Mouse (Mus musculus) limb, embryonic 14.5 days (tissue): ENCODE results near the gene Cma1. TPM values are rescaled to one million over a fixed set of nuclear protein-coding genes. Genes with fewer than 3 reads are reported as not detected.

ENCODE experiments used
- ATAC-seq: fragments of 200-750 bp; cut with Nextera tagmentation; 2 replicates; pipeline ENCODE4 v1.8.0; 2017; ENCODE audit warnings: low read depth, moderate number of reproducible peaks, moderate TSS enrichment; ENCODE audit not compliant: low FRiP score
- DNase-seq: peaks from one replicate; pipeline ENCODE4 v3.0.0-alpha.2; 2015; ENCODE audit warnings: low spot score
- H3K27ac ChIP-seq: fragments of 300-500 bp; sonication (generic); replicated peaks from 2 replicates; pipeline ENCODE4 v1.5.1; 2014; ENCODE audit warnings: low read depth, mild to moderate bottlenecking, low read length, moderate library complexity, mixed read lengths
- H3K27me3 ChIP-seq: fragments of 300-500 bp; sonication (generic); 2 replicates; pipeline ENCODE4 v1.6.1; 2014; ENCODE audit warnings: low read length, mixed read lengths; ENCODE audit not compliant: control insufficient read depth, insufficient read depth
- H3K36me3 ChIP-seq: fragments of 300-500 bp; sonication (generic); 2 replicates; pipeline ENCODE4 v1.6.1; 2014; ENCODE audit warnings: mild to moderate bottlenecking, low read length, moderate library complexity, mixed read lengths; ENCODE audit not compliant: control insufficient read depth, insufficient read depth
- H3K4me1 ChIP-seq: fragments of 300-500 bp; sonication (generic); 2 replicates; pipeline ENCODE4 v1.6.1; 2014; ENCODE audit warnings: antibody characterized with exemption, low read length, mixed read lengths; ENCODE audit not compliant: control insufficient read depth, insufficient read depth
- H3K4me2 ChIP-seq: fragments of 300-500 bp; sonication (generic); replicated peaks from 2 replicates; pipeline ENCODE4 v1.6.1; 2014; ENCODE audit warnings: low read depth, mild to moderate bottlenecking, low read length, moderate library complexity; ENCODE audit not compliant: severe bottlenecking
- H3K4me3 ChIP-seq: fragments of 300-500 bp; sonication (generic); replicated peaks from 2 replicates; pipeline ENCODE4 v1.5.1; 2014; ENCODE audit warnings: low read length
- H3K9ac ChIP-seq: fragments of 300-500 bp; sonication (generic); 2 replicates; pipeline ENCODE4 v1.6.1; 2014; ENCODE audit warnings: mild to moderate bottlenecking, low read depth, low read length, moderate library complexity; ENCODE audit not compliant: severe bottlenecking
- H3K9me3 ChIP-seq: fragments of 300-500 bp; sonication (generic); 2 replicates; pipeline ENCODE4 v1.6.1; 2016; ENCODE audit warnings: low read length; ENCODE audit not compliant: control insufficient read depth
- POLR2A ChIP-seq: fragments of 200-500 bp; IDR thresholded peaks from 2 replicates; pipeline ENCODE4 v1.8.0; 2012; ENCODE audit warnings: inconsistent platforms, mild to moderate bottlenecking, moderate library complexity, borderline replicate concordance; ENCODE audit not compliant: insufficient read depth, insufficient read length; ENCODE audit errors: extremely low read depth
- WGBS: fragments of 180-500 bp; shearing (Covaris S2); extraction: QIAGEN DNeasy Blood & Tissue Kit; methylation state at CpG from one replicate; pipeline ENCODE4 v1.1.7; 2014; 5-methylcytosine and 5-hydroxymethylcytosine counted together
- polyA plus RNA-seq, 2 experiments: library from polyadenylated mRNA; depleted of rRNA in 1 of 2; stranded (reverse) in 1 of 2; unstranded in 1 of 2; fragments of >200 nt; fragmentation: Nextera tagmentation in 1 of 2; extraction: Ambion mirVana in 1 of 2; gene quantifications; 2 replicates each; pipeline versions ENCODE4 v1.2.1 to v1.2.3; 2012 to 2014

The Cma1 gene
- polyA plus RNA-seq, 2 experiments: 75.4 to 211 TPM

GRCm38 (mm10) chr14:55900414-55900755 lies 44.1 kb downstream of the Cma1 start:
- 5% methylated on average over 10 of the region's 12 CpGs for WGBS
- no peak for DNase-seq
- Histone ChIP-seq H3K4me2 (peak overlapping the region; percentile 91), H3K9ac (peak overlapping the region; percentile 83), H3K27ac (peak overlapping the region; percentile 89), H3K4me3 (peak overlapping the region; percentile 60), H3K9me3 (no peaks in the 10 kb centered on the region), H3K36me3 (peaks cover 30% of the 10 kb centered on the region), H3K27me3 (no peaks in the 10 kb centered on the region), H3K4me1 (peaks cover 12% of the 10 kb centered on the region)
- peak; percentile 20; the same call in 1 of the 2 replicates for ATAC-seq
- no peak for TF ChIP-seq POLR2A

GRCm38 (mm10) chr14:55899701-55900413 lies 44.6 kb downstream of the Cma1 start, which contains the start of gene Sdr39u1:
TSS of gene Sdr39u1 (minus strand) at chr14:55900293.
- ATAC-seq: peak; percentile 92
- H3K4me2 ChIP-seq: peak within 1 kb of the TSS; percentile 91
- peak within 1 kb of the TSS; percentile 60 for H3K4me3 ChIP-seq
- DNase-seq: peak; percentile 96
- peak within 1 kb of the TSS; percentile 89 for H3K27ac ChIP-seq
- peak; percentile 76; the same call in 1 of the 2 replicates for TF ChIP-seq POLR2A
- WGBS: 1% methylated on average over 39 of the region's 39 CpGs
- H3K4me1 ChIP-seq: peaks cover 12% of the 10 kb centered on the region
- H3K27me3 ChIP-seq: no peaks in the 10 kb centered on the region
- H3K36me3 ChIP-seq: peaks cover 35% of the 10 kb centered on the region
- no peaks in the 10 kb centered on the region for H3K9me3 ChIP-seq
- H3K9ac ChIP-seq: peak within 1 kb of the TSS; percentile 83

GRCm38 (mm10) chr14:55898947-55899346 lies 45.5 kb downstream of the Cma1 start:
- WGBS: 86% methylated on average over 7 of the region's 7 CpGs
- ATAC-seq (no peak), DNase-seq (no peak)
- peak overlapping the region; percentile 83 for H3K9ac ChIP-seq
- H3K36me3 ChIP-seq: peaks cover 44% of the 10 kb centered on the region
- peaks cover 12% of the 10 kb centered on the region for H3K4me1 ChIP-seq
- H3K27me3 ChIP-seq: no peaks in the 10 kb centered on the region
- H3K4me2 ChIP-seq: peak overlapping the region; percentile 91
- H3K9me3 ChIP-seq: no peaks in the 10 kb centered on the region
- no peak overlapping the region for H3K27ac ChIP-seq
- no peak for TF ChIP-seq POLR2A
- H3K4me3 ChIP-seq: peak overlapping the region; percentile 60

GRCm38 (mm10) chr14:55897671-55898070 lies 46.8 kb downstream of the Cma1 start:
- no peak for DNase-seq
- Histone ChIP-seq H3K9me3 (no peaks in the 10 kb centered on the region), H3K4me2 (no peak overlapping the region), H3K9ac (no peak overlapping the region), H3K4me1 (peaks cover 12% of the 10 kb centered on the region), H3K36me3 (peaks cover 54% of the 10 kb centered on the region), H3K27ac (no peak overlapping the region), H3K4me3 (no peak overlapping the region), H3K27me3 (no peaks in the 10 kb centered on the region)
- no peak for TF ChIP-seq POLR2A
- no peak for ATAC-seq
- 95% methylated on average over 12 of the region's 12 CpGs for WGBS

Other genes with a start within 250 kb of the Cma1 start
- gene Tgm1, start 230.7 kb downstream of the Cma1 start, polyA plus RNA-seq (2012; rRNA removed): 15.0 and 17.7 TPM in 2 replicates
- gene Tgm1, start 230.7 kb downstream of the Cma1 start, polyA plus RNA-seq (2014; fragmentation: Nextera tagmentation; extraction: Ambion mirVana): 17.0 and 21.2 TPM in 2 replicates
- gene Rabggta, start 222.4 kb downstream of the Cma1 start, polyA plus RNA-seq (2012; rRNA removed): 41.7 and 53.5 TPM in 2 replicates
- gene Rabggta, start 222.4 kb downstream of the Cma1 start, polyA plus RNA-seq (2014; fragmentation: Nextera tagmentation; extraction: Ambion mirVana): 20.4 and 23.0 TPM in 2 replicates
- gene Dhrs1, start 199.0 kb downstream of the Cma1 start, polyA plus RNA-seq (2012; rRNA removed): 88.3 and 109 TPM in 2 replicates
- gene Dhrs1, start 199.0 kb downstream of the Cma1 start, polyA plus RNA-seq (2014; fragmentation: Nextera tagmentation; extraction: Ambion mirVana): 82.0 and 89.7 TPM in 2 replicates
- 23.5 and 30.5 TPM in 2 replicates for gene Nop9, start 199.0 kb downstream of the Cma1 start, polyA plus RNA-seq (2012; rRNA removed)
- gene Nop9, start 199.0 kb downstream of the Cma1 start, polyA plus RNA-seq (2014; fragmentation: Nextera tagmentation; extraction: Ambion mirVana): 37.6 and 38.1 TPM in 2 replicates
- gene Cideb, start 186.2 kb downstream of the Cma1 start, polyA plus RNA-seq (2012; rRNA removed): 2.1 and 2.6 TPM in 2 replicates
- gene Cideb, start 186.2 kb downstream of the Cma1 start, polyA plus RNA-seq (2014; fragmentation: Nextera tagmentation; extraction: Ambion mirVana): 0.41 and 0.46 TPM in 2 replicates
- 0.44 and 0.65 TPM in 2 replicates for gene Ltb4r2, start 183.2 kb downstream of the Cma1 start, polyA plus RNA-seq (2012; rRNA removed)
- 0.61 and 0.74 TPM in 2 replicates for gene Ltb4r2, start 183.2 kb downstream of the Cma1 start, polyA plus RNA-seq (2014; fragmentation: Nextera tagmentation; extraction: Ambion mirVana)
- 1.1 and 1.2 TPM in 2 replicates for gene Ltb4r1, start 178.7 kb downstream of the Cma1 start, polyA plus RNA-seq (2012; rRNA removed)
- 0.33 and 0.78 TPM in 2 replicates for gene Ltb4r1, start 178.7 kb downstream of the Cma1 start, polyA plus RNA-seq (2014; fragmentation: Nextera tagmentation; extraction: Ambion mirVana)
- 32.4 and 35.0 TPM in 2 replicates for gene Adcy4, start 160.6 kb downstream of the Cma1 start, polyA plus RNA-seq (2012; rRNA removed)
- gene Adcy4, start 160.6 kb downstream of the Cma1 start, polyA plus RNA-seq (2014; fragmentation: Nextera tagmentation; extraction: Ambion mirVana): 16.8 and 17.8 TPM in 2 replicates
- 35.9 and 41.4 TPM in 2 replicates for gene Ripk3, start 155.8 kb downstream of the Cma1 start, polyA plus RNA-seq (2012; rRNA removed)
- gene Ripk3, start 155.8 kb downstream of the Cma1 start, polyA plus RNA-seq (2014; fragmentation: Nextera tagmentation; extraction: Ambion mirVana): 30.5 and 37.6 TPM in 2 replicates
- 171 and 233 TPM in 2 replicates for gene Nfatc4, start 121.5 kb downstream of the Cma1 start, polyA plus RNA-seq (2012; rRNA removed)
- 83.5 and 114 TPM in 2 replicates for gene Nfatc4, start 121.5 kb downstream of the Cma1 start, polyA plus RNA-seq (2014; fragmentation: Nextera tagmentation; extraction: Ambion mirVana)
- gene Nynrin, start 90.7 kb downstream of the Cma1 start, polyA plus RNA-seq (2012; rRNA removed): 41.0 and 49.5 TPM in 2 replicates
- gene Nynrin, start 90.7 kb downstream of the Cma1 start, polyA plus RNA-seq (2014; fragmentation: Nextera tagmentation; extraction: Ambion mirVana): 20.6 and 23.6 TPM in 2 replicates
- 1.0 and 1.3 TPM in 2 replicates for gene Cbln3, start 60.3 kb downstream of the Cma1 start, polyA plus RNA-seq (2012; rRNA removed)
- gene Cbln3, start 60.3 kb downstream of the Cma1 start, polyA plus RNA-seq (2014; fragmentation: Nextera tagmentation; extraction: Ambion mirVana): 0.25 and 0.54 TPM in 2 replicates
- 28.3 and 29.5 TPM in 2 replicates for gene Khnyn, start 59.7 kb downstream of the Cma1 start, polyA plus RNA-seq (2012; rRNA removed)
- gene Khnyn, start 59.7 kb downstream of the Cma1 start, polyA plus RNA-seq (2014; fragmentation: Nextera tagmentation; extraction: Ambion mirVana): 10.2 and 12.2 TPM in 2 replicates
- gene Sdr39u1, start 44.4 kb downstream of the Cma1 start, polyA plus RNA-seq (2012; rRNA removed): 80.2 and 84.4 TPM in 2 replicates
- 81.0 and 91.6 TPM in 2 replicates for gene Sdr39u1, start 44.4 kb downstream of the Cma1 start, polyA plus RNA-seq (2014; fragmentation: Nextera tagmentation; extraction: Ambion mirVana)
- 0.39 TPM in 1 of 2 replicates, not detected in the other for gene Cma2, start 6.3 kb upstream of the Cma1 start, polyA plus RNA-seq (2012; rRNA removed)
- 0.23 and 0.50 TPM in 2 replicates for gene Cma2, start 6.3 kb upstream of the Cma1 start, polyA plus RNA-seq (2014; fragmentation: Nextera tagmentation; extraction: Ambion mirVana)
- 0.48 and 0.49 TPM in 2 replicates for gene Mcpt1, start 73.3 kb upstream of the Cma1 start, polyA plus RNA-seq (2012; rRNA removed)
- 0.19 and 0.37 TPM in 2 replicates for gene Mcpt1, start 73.3 kb upstream of the Cma1 start, polyA plus RNA-seq (2014; fragmentation: Nextera tagmentation; extraction: Ambion mirVana)
- gene Mcpt9, start 85.8 kb upstream of the Cma1 start, polyA plus RNA-seq (2012; rRNA removed): not detected in 2 replicates
- gene Mcpt9, start 85.8 kb upstream of the Cma1 start, polyA plus RNA-seq (2014; fragmentation: Nextera tagmentation; extraction: Ambion mirVana): not detected in 2 replicates
- gene Mcpt2, start 97.4 kb upstream of the Cma1 start, polyA plus RNA-seq (2012; rRNA removed): 0.74 and 0.92 TPM in 2 replicates
- gene Mcpt2, start 97.4 kb upstream of the Cma1 start, polyA plus RNA-seq (2014; fragmentation: Nextera tagmentation; extraction: Ambion mirVana): 0.51 and 0.83 TPM in 2 replicates
- 2.0 and 2.4 TPM in 2 replicates for gene Mcpt4, start 117.6 kb upstream of the Cma1 start, polyA plus RNA-seq (2012; rRNA removed)
- gene Mcpt4, start 117.6 kb upstream of the Cma1 start, polyA plus RNA-seq (2014; fragmentation: Nextera tagmentation; extraction: Ambion mirVana): 1.3 and 2.4 TPM in 2 replicates
- gene Mcpt8, start 140.6 kb upstream of the Cma1 start, polyA plus RNA-seq (2012; rRNA removed): 0.78 and 1.5 TPM in 2 replicates
- 1.8 and 3.1 TPM in 2 replicates for gene Mcpt8, start 140.6 kb upstream of the Cma1 start, polyA plus RNA-seq (2014; fragmentation: Nextera tagmentation; extraction: Ambion mirVana)
- 0.23 and 0.30 TPM in 2 replicates for gene Ctsg, start 157.9 kb upstream of the Cma1 start, polyA plus RNA-seq (2012; rRNA removed)
- gene Ctsg, start 157.9 kb upstream of the Cma1 start, polyA plus RNA-seq (2014; fragmentation: Nextera tagmentation; extraction: Ambion mirVana): 0.28 and 0.39 TPM in 2 replicates
- 0.09 and 0.20 TPM in 2 replicates for gene Gzme, start 175.9 kb upstream of the Cma1 start, polyA plus RNA-seq (2012; rRNA removed)
- 0.28 TPM in 1 of 2 replicates, not detected in the other for gene Gzme, start 175.9 kb upstream of the Cma1 start, polyA plus RNA-seq (2014; fragmentation: Nextera tagmentation; extraction: Ambion mirVana)
- gene Gzmd, start 187.9 kb upstream of the Cma1 start, polyA plus RNA-seq (2012; rRNA removed): 0.09 and 0.41 TPM in 2 replicates
- gene Gzmd, start 187.9 kb upstream of the Cma1 start, polyA plus RNA-seq (2014; fragmentation: Nextera tagmentation; extraction: Ambion mirVana): not detected in 2 replicates
- gene Gzmg, start 214.9 kb upstream of the Cma1 start, polyA plus RNA-seq (2012; rRNA removed): 0.14 and 0.28 TPM in 2 replicates
- gene Gzmg, start 214.9 kb upstream of the Cma1 start, polyA plus RNA-seq (2014; fragmentation: Nextera tagmentation; extraction: Ambion mirVana): not detected in 2 replicates
- gene Gzmn, start 229.9 kb upstream of the Cma1 start, polyA plus RNA-seq (2012; rRNA removed): not detected in 2 replicates
- gene Gzmn, start 229.9 kb upstream of the Cma1 start, polyA plus RNA-seq (2014; fragmentation: Nextera tagmentation; extraction: Ambion mirVana): not detected in 2 replicates